Mouse (Mus musculus) spleen, postnatal 10 days (tissue): ENCODE measurements around the gene Eml5.

Experiments used
- DNase-seq, 2 experiments: peaks; one replicate each; pipeline ENCODE4 v3.0.0; 2021 to 2022; ENCODE audit warnings: low spot score in 2 of 2

The Eml5 gene

DNA sequence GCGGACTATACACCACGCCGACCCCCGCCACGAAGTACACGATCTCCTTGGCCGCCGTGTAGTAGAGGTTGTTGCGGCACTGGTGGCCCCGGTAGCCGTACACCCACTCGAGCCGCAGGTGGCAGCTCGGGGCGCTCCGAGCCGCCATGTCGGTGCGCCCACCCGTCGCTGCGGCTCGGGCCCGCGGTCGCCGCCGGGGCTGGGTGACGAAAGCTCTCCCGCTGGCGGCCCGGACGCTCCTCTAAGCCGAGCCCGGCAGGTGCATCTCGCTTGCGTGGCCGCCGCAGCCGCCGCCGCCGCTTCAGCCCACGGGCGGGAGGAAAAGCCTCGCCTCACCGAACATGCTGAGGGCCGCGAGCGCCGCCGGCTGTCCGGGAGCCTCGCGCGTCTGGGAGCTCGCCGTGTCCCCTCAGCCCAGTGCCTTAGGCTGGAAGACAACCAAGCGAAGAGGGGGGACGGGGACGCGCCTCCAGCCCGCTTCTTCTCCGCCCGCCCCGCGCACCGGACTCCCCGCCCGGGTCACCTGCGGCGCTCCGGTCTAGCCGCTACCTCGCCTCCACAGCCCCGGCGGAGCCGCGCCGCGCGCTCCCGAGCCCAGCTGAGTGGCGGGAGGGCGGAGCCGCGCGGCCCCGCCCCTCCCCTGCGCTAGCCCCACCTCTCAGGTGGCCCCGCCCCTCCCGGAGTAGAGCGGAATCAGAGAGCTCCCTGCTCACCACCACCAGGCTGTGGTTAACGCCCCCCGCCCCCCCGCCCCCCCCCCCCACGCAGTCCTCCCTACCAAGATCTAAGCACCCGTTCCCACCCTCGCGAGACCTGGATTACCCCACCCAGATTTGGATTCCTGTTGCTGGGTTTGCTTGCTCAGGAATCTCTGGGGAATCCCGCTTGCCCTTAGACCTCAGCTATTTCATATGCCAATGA lies at the start of gene Eml5:
Eml5 (minus strand) TSS at position 604 of the 921 bp plus-strand sequence.
- DNase-seq: peak; percentile 66 to 86

GRCm38 (mm10) chr12:98932856-98933255 lies 31.6 kb upstream of the Eml5 start:
- no peak for DNase-seq

DNA sequence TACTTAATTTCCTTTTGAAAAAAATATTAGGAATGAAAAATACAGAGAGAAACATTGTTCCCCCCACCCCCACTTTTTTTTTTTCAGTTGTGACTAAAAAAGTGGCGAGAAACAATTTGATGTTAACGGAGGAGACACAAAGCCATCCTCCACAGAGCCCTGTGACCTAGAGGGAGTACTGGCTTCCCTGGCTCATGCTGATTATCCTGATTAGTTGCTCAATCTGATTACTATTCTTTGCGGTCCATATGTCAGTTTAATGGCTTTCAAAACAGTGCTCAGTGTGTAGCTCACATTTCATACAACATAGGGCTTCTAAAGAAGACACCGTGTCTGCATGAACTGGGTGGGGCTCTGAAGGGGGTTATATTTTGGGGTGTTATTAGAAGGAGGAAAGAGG lies 31.2 kb upstream of the Eml5 start:
- no peak for DNase-seq

DNA sequence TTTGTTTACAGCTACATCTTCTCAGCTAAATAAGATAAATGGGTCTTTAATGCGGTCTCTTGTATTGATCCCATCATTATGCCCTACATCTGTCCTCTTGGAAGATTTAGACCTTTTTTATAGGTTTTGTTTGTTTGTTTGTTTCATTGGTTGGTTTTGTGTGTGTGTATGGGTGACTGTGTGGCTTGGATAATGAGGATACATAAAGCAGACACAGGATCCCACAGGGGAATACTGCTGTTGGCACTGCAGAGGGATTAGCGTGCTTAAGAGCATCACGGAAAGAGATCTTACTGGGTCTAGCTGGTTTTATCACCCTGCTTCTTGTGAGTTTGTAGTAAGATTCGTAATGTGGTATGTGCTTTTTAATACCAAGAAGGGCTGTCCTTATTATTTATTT lies 29.9 kb upstream of the Eml5 start:
- no peak for DNase-seq

DNA sequence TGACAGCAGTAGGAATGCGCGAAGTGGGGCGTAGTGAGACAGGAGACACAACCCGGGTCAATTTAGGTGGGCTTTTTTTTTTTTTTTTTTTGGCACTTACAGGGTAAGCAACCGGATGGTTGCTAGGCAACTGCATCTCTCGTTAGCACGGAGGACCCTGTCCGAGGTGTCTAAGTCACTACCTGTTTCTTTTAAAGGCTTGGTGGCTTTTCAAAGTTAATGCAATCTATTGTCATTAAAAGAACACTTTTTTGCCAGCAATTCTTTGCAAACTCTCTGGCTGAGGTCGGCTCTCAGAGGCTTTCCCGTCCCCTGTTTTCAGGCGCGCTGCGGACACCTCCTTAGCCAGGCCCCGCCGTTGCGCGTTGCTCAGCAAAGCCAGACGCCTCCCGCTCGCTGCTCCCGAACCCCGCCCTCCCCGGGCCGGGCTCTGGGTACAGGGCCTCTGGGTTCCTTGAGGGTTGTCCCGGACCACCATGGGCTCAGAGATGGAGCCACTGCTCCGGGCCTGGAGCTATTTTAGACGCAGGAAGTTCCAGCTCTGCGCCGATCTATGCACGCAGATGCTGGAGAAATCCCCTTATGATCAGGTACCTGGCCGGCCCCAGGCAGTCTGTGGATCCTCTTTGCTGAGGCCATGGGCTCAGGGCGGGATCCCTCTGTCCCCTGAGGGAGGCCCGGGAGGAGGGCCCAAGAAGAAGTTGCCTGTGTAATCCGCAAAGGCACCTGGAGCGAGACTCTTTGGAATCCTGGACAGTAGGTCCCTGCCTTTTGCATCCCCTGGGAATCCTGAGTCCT lies 19.1 kb upstream of the Eml5 start, which contains the start of gene Ttc8:
Ttc8 (plus strand) TSS at position 381 of the 798 bp plus-strand sequence.
- peak; percentile 44 to 73 for DNase-seq

GRCm38 (mm10) chr12:98910096-98910495 lies 8.8 kb upstream of the Eml5 start:
- no peak for DNase-seq

DNA sequence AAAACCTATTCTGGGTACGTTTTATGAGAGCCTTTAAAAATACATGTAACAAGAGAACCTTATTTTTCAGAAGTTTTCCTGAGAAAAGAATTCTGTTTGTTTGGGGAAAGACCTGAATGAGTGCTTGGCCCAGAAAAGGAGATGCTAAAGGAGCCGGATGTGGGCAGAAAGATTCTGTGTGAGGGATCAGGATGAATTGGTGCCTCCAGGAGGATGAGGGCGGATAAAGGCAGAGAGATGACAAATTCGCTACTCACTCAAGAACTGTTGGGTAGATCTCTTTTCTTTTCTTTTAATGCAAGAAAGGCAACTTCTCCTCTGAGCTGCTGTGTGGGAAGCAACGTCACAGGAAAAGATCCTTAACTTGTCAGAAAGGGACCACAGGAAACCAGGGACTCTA lies 4.2 kb upstream of the Eml5 start:
- no peak for DNase-seq

DNA sequence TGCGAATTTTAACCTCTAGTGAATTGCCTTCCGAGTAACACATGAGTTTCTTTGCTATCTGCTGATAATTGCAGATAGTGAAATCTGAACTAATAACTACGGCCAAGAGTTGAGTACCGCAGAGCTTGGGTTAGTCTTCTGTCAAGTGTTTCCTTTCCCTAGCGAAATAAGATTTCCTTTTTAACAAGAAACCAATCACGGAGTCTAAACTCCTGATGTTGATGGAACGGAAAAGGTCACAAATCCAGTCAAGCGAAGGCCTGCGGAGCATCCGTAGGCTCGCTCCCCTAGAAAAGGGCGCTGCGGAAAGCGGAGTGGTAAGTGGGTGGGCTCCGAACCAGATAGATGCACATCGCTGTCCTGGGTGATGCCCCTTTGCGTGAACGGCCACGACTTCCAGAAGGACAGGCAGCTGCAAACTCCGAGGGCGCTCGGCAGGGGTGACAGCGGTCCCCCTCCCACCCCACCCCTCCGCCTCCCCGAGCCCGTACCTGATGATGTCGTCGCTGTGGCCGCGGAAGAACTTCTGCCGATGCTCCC lies 873 bp downstream of the Eml5 start:
- DNase-seq: no peak

- DNase-seq: no peak
These were observed 1.6 kb downstream of the Eml5 start for GRCm38 (mm10) chr12:98899676-98900075.

- DNase-seq: no peak
These were observed 4.5 kb downstream of the Eml5 start for GRCm38 (mm10) chr12:98896761-98897160.

- no peak for DNase-seq
These were observed 16.8 kb downstream of the Eml5 start for GRCm38 (mm10) chr12:98884515-98884914.

GRCm38 (mm10) chr12:98881796-98882195 lies 19.5 kb downstream of the Eml5 start:
- no peak for DNase-seq

DNA sequence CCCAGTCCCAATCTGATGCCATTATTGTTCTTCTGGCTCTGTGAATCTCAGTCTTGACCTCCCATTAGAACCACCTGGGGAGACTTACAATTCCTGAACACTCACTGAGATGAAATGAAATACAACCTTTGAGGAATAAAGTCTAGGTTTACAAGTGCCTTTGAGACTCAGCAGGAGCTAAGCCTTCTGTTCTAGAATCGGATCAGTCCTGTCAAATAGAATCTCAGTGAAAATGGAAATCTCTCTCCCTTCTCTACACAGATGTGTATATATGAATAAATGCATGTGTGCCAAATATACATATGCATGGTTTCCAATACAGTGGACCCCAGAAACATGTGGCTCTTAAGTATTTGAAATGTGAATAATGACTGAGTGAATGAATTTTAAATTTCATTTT lies 22.6 kb downstream of the Eml5 start:
- DNase-seq: no peak

DNA sequence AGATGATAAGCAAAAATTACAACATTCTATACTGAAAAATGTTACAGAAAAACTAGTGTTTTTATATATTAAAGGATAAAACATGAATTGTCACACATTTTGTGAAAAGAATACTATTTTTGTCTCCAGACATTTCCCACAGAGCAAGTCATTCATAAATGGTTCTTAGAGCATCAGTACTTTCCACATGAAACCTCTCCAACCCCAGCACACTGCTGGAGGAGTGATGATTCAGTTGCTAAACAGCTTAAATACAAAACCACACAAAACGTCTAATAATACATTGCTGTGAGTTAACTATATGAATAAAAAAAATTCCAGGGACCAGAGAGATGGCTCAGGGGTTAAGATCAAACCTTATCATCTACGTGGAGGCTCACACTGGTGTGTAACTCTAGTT lies 26.1 kb downstream of the Eml5 start:
- DNase-seq: no peak

GRCm38 (mm10) chr12:98872836-98873235 lies 28.4 kb downstream of the Eml5 start:
- no peak for DNase-seq

DNA sequence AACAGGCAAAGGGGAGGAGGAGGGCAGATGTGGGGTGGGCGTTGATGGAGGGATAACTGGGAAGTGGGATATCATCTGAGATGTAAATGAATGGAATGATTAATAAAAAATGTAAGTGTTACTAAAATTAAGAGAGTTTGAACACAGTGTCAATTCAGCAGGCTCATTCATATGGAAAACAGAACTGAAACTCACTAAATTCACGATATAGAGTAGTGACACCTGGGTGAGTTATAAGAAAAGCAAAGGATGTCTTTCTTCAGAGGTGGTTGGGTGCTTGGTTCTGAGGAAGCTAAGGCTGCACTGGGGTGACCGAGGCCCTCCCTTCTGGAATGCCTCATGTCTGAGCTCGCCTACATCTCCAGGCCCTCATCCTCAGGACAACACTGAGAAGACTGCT lies 37.8 kb downstream of the Eml5 start:
- DNase-seq: no peak

DNA sequence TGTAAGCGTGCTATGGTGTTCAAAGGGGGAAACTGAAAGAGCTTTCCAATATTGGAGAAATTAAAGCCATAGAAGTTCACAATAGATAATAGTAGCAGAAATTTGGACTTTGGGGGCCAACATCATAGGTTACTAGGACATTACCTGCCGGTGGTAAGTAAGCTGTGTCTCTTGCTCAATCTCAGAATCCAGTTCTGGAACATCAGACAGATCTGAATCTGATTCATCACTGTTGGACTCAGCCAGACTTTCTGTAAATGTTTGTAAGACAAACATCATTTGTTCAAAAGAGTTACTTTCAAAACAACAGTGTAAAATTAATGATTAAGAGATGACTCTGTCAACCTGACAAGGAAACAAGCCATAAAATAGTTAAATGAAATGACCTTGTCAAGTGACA lies 41.0 kb downstream of the Eml5 start:
- DNase-seq: no peak

DNA sequence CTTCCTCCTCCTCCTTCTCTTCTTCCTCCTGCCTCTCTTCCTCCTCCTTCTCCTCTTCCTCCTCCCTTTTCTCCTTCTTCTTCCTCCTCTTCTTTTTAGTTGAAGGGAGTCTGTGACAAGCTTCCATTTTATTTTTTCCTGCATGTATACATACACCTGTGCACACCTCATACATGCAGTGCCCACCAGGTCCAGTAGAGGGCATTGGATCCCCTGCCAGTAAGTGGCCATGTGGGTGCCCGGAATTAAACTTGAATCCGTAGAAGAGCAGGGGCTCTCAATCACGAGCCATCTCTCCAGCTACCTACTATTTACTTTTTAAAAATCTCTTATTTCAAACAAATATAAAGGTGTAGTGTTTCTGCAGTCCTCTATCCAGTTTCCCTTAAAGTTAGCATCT lies 50.5 kb downstream of the Eml5 start:
- peak; percentile 18 to 69 for DNase-seq

GRCm38 (mm10) chr12:98844774-98845173 lies 56.5 kb downstream of the Eml5 start:
- no peak for DNase-seq

- DNase-seq: no peak
These were observed 61.1 kb downstream of the Eml5 start for GRCm38 (mm10) chr12:98840135-98840534.

GRCm38 (mm10) chr12:98837940-98838339 lies 63.3 kb downstream of the Eml5 start:
- no peak for DNase-seq

GRCm38 (mm10) chr12:98835466-98835865 lies 65.8 kb downstream of the Eml5 start:
- DNase-seq: no peak
